Mouse (Mus musculus): ENCODE measurements around the gene Rnf180.

Gene Rnf180

GRCm38 (mm10) chr13:105250767-105251166 lies 43.8 kb downstream of the Rnf180 start:
- DNase-seq (ENCODE audit: low spot score in 2 of 2): no peak

- DNase-seq (ENCODE audit: low spot score in 2 of 2): no peak
Observed at GRCm38 (mm10) chr13:105250264-105250663, 44.4 kb downstream of the Rnf180 start.

- DNase-seq (ENCODE audit: low spot score in 2 of 2): no peak
Observed at GRCm38 (mm10) chr13:105249599-105249998, 45.0 kb downstream of the Rnf180 start.

- DNase-seq (ENCODE audit: low spot score in 2 of 2): no peak
Observed at GRCm38 (mm10) chr13:105247691-105248090, 46.9 kb downstream of the Rnf180 start.

GRCm38 (mm10) chr13:105240810-105241209 lies 53.8 kb downstream of the Rnf180 start:
- no peak for DNase-seq (ENCODE audit: low spot score in 2 of 2)

GRCm38 (mm10) chr13:105227126-105227525 lies 67.5 kb downstream of the Rnf180 start:
- DNase-seq (ENCODE audit: low spot score in 2 of 2): no peak

- no peak for DNase-seq (ENCODE audit: low spot score in 2 of 2)
Observed at GRCm38 (mm10) chr13:105224048-105224447, 70.6 kb downstream of the Rnf180 start.

GRCm38 (mm10) chr13:105223147-105223546 lies 71.5 kb downstream of the Rnf180 start:
- DNase-seq (ENCODE audit: low spot score in 2 of 2): no peak

GRCm38 (mm10) chr13:105222016-105222725 lies 72.4 kb downstream of the Rnf180 start:
- DNase-seq (ENCODE audit: low spot score in 2 of 2): no peak

GRCm38 (mm10) chr13:105210746-105211145 lies 83.9 kb downstream of the Rnf180 start:
- DNase-seq (ENCODE audit: low spot score in 2 of 2): no peak

- no peak for DNase-seq (ENCODE audit: low spot score in 2 of 2)
Observed at GRCm38 (mm10) chr13:105203851-105204250, 90.8 kb downstream of the Rnf180 start.

- DNase-seq (ENCODE audit: low spot score in 2 of 2): no peak
Observed at GRCm38 (mm10) chr13:105198658-105199057, 96.0 kb downstream of the Rnf180 start.

GRCm38 (mm10) chr13:105198028-105198427 lies 96.6 kb downstream of the Rnf180 start:
- no peak for DNase-seq (ENCODE audit: low spot score in 2 of 2)

GRCm38 (mm10) chr13:105193583-105193982 lies 101.0 kb downstream of the Rnf180 start:
- DNase-seq (ENCODE audit: low spot score in 2 of 2): no peak

- DNase-seq (ENCODE audit: low spot score in 2 of 2): no peak
Observed at GRCm38 (mm10) chr13:105188730-105189129, 105.9 kb downstream of the Rnf180 start.

- no peak for DNase-seq (ENCODE audit: low spot score in 2 of 2)
Observed at GRCm38 (mm10) chr13:105180781-105181180, 113.8 kb downstream of the Rnf180 start.

GRCm38 (mm10) chr13:105165441-105165840 lies 129.2 kb downstream of the Rnf180 start:
- no peak for DNase-seq (ENCODE audit: low spot score in 2 of 2)

GRCm38 (mm10) chr13:105153955-105154354 lies 140.7 kb downstream of the Rnf180 start:
- DNase-seq (ENCODE audit: low spot score in 2 of 2): no peak

- no peak for DNase-seq (ENCODE audit: low spot score in 2 of 2)
Observed at GRCm38 (mm10) chr13:105150006-105150405, 144.6 kb downstream of the Rnf180 start.

GRCm38 (mm10) chr13:105147795-105148418 lies 146.7 kb downstream of the Rnf180 start:
- no peak for DNase-seq (ENCODE audit: low spot score in 2 of 2)

- no peak for DNase-seq (ENCODE audit: low spot score in 2 of 2)
Observed at GRCm38 (mm10) chr13:105146827-105147226, 147.8 kb downstream of the Rnf180 start.

- no peak for DNase-seq (ENCODE audit: low spot score in 2 of 2)
Observed at GRCm38 (mm10) chr13:105139881-105140280, 154.7 kb downstream of the Rnf180 start.

- DNase-seq (ENCODE audit: low spot score in 2 of 2): no peak
Observed at GRCm38 (mm10) chr13:105134397-105134796, 160.2 kb downstream of the Rnf180 start.
